ENCODE assay signal across 25 mouse cellular contexts in genomic region chr17:73489519-73489918, GRCm38 (mm10).
DNase-seq lines count a peak whose midpoint lies in the region; ATAC-seq lines count a peak whose summit lies in the region.
"Had no signal": no experiment of that assay in that cellular context is flagged by ENCODE, and none has a peak within 500 bp of the region (broad histone marks: within the 10 kb centered on the region; RNA-seq: fewer than 3 reads in every experiment).

No protein-coding gene starts in this region.

- H3K4me3 ChIP-seq in forebrain, embryonic 14.5 days (ENCODE audit: low read depth, low read length), result no peak overlapping the region
- H3K4me3 ChIP-seq in forebrain, embryonic 13.5 days, result no peak overlapping the region
- no peak overlapping the region for H3K4me3 ChIP-seq in hindbrain, embryonic 12.5 days
- no peak overlapping the region for H3K4me3 ChIP-seq in hindbrain, embryonic 10.5 days
- H3K4me3 ChIP-seq in midbrain, embryonic 13.5 days (replicated peaks), result no peak overlapping the region
- no peak overlapping the region for H3K4me3 ChIP-seq in midbrain, embryonic 10.5 days
- no peak overlapping the region for H3K4me3 ChIP-seq in neural tube, embryonic 14.5 days (ENCODE audit: low read depth, low read length)
- H3K4me3 ChIP-seq: heart, embryonic 15.5 days; limb, embryonic 10.5 days; liver, embryonic 15.5 days; lung, embryonic 15.5 days; megakaryocyte, embryonic 14.5 days had no signal

- WGBS in forebrain, embryonic 14.5 days, result 76% methylated on average over 4 of the region's 4 CpGs
- WGBS in forebrain, embryonic 13.5 days, result 71% methylated on average over 4 of the region's 4 CpGs
- WGBS in hindbrain, embryonic 12.5 days, result 69% methylated on average over 4 of the region's 4 CpGs
- 82% methylated on average over 4 of the region's 4 CpGs for WGBS in hindbrain, embryonic 10.5 days
- WGBS in midbrain, embryonic 13.5 days, result 51% methylated on average over 4 of the region's 4 CpGs
- WGBS in midbrain, embryonic 10.5 days, result 84% methylated on average over 4 of the region's 4 CpGs
- WGBS in neural tube, embryonic 14.5 days, result 33% methylated on average over 4 of the region's 4 CpGs

- peak; percentile 36 for DNase-seq in forebrain, embryonic 14.5 days (ENCODE audit: low spot score)
- no peak for DNase-seq in hindbrain, embryonic 10.5 days (ENCODE audit: low spot score)
- no peak for DNase-seq in midbrain, embryonic 10.5 days (ENCODE audit: low spot score)
- DNase-seq: adrenal gland, postnatal 10 days; cerebellum, adult 2 months; cerebellum, postnatal 25 days; gastrocnemius, postnatal 36 days; heart, postnatal 36 days; kidney, adult 8-10 months; kidney, postnatal 10 days; liver; lung, postnatal 36 days; right cerebral cortex, postnatal 14 days; thymus, adult 2 months; thymus, postnatal 4 days had no signal

- no peaks in the 10 kb centered on the region for H3K27me3 ChIP-seq in forebrain, embryonic 14.5 days (replicated peaks; ENCODE audit: control insufficient read depth, insufficient read depth, low read length)
- no peaks in the 10 kb centered on the region for H3K27me3 ChIP-seq in forebrain, embryonic 13.5 days
- no peaks in the 10 kb centered on the region for H3K27me3 ChIP-seq in hindbrain, embryonic 12.5 days
- H3K27me3 ChIP-seq in hindbrain, embryonic 10.5 days (ENCODE audit: insufficient read depth, poor library complexity, severe bottlenecking), result no peaks in the 10 kb centered on the region
- no peaks in the 10 kb centered on the region for H3K27me3 ChIP-seq in midbrain, embryonic 13.5 days
- H3K27me3 ChIP-seq in midbrain, embryonic 10.5 days (ENCODE audit: low read depth, poor library complexity, severe bottlenecking), result no peaks in the 10 kb centered on the region
- no peaks in the 10 kb centered on the region for H3K27me3 ChIP-seq in neural tube, embryonic 14.5 days (ENCODE audit: control insufficient read depth, insufficient read depth, low read length)
- H3K27me3 ChIP-seq: liver, embryonic 15.5 days; lung, embryonic 15.5 days; megakaryocyte, embryonic 14.5 days had no signal

- peaks cover 5% of the 10 kb centered on the region for H3K4me1 ChIP-seq in forebrain, embryonic 14.5 days (ENCODE audit: control insufficient read depth, insufficient read depth, low read length)
- H3K4me1 ChIP-seq in forebrain, embryonic 13.5 days, result peaks cover 12% of the 10 kb centered on the region
- 0 out of 2 replicates have a peak, but pooled peaks cover 7% of the 10 kb centered on the region for H3K4me1 ChIP-seq in hindbrain, embryonic 12.5 days
- H3K4me1 ChIP-seq in hindbrain, embryonic 10.5 days (replicated peaks), result peaks cover 5% of the 10 kb centered on the region; the same call in 1 of the 2 replicates
- H3K4me1 ChIP-seq in midbrain, embryonic 13.5 days (replicated peaks), result peaks cover 29% of the 10 kb centered on the region
- peaks cover 8% of the 10 kb centered on the region; the same call in 1 of the 2 replicates for H3K4me1 ChIP-seq in midbrain, embryonic 10.5 days
- H3K4me1 ChIP-seq in neural tube, embryonic 14.5 days (ENCODE audit: control insufficient read depth, insufficient read depth, low read length), result peaks cover 17% of the 10 kb centered on the region
- H3K4me1 ChIP-seq: heart, embryonic 15.5 days; limb, embryonic 10.5 days; liver, embryonic 15.5 days; lung, embryonic 15.5 days; megakaryocyte, embryonic 14.5 days had no signal

- H3K9me3 ChIP-seq in forebrain, embryonic 14.5 days (replicated peaks; ENCODE audit: control insufficient read depth, low read length), result no peaks in the 10 kb centered on the region
- H3K9me3 ChIP-seq in forebrain, embryonic 13.5 days (replicated peaks), result no peaks in the 10 kb centered on the region
- H3K9me3 ChIP-seq in hindbrain, embryonic 12.5 days (replicated peaks), result no peaks in the 10 kb centered on the region
- H3K9me3 ChIP-seq in hindbrain, embryonic 10.5 days, result no peaks in the 10 kb centered on the region
- no peaks in the 10 kb centered on the region for H3K9me3 ChIP-seq in midbrain, embryonic 13.5 days
- H3K9me3 ChIP-seq in midbrain, embryonic 10.5 days (replicated peaks), result no peaks in the 10 kb centered on the region
- H3K9me3 ChIP-seq in neural tube, embryonic 14.5 days (ENCODE audit: control insufficient read depth, low read length), result no peaks in the 10 kb centered on the region
- H3K9me3 ChIP-seq: heart, embryonic 15.5 days; limb, embryonic 10.5 days; liver, embryonic 15.5 days; lung, embryonic 15.5 days; megakaryocyte, embryonic 14.5 days had no signal

- ATAC-seq in forebrain, embryonic 14.5 days, result no peak
- ATAC-seq in forebrain, embryonic 13.5 days, result no peak
- ATAC-seq in hindbrain, embryonic 12.5 days (ENCODE audit: low FRiP score), result no peak
- peak; percentile 11; the same call in 1 of the 2 replicates for ATAC-seq in midbrain, embryonic 13.5 days
- no peak for ATAC-seq in neural tube, embryonic 14.5 days (ENCODE audit: low read depth)

- no peak overlapping the region for H3K9ac ChIP-seq in forebrain, embryonic 14.5 days (ENCODE audit: low read length)
- no peak overlapping the region for H3K9ac ChIP-seq in forebrain, embryonic 13.5 days
- H3K9ac ChIP-seq in hindbrain, embryonic 12.5 days, result no peak overlapping the region
- no peak overlapping the region for H3K9ac ChIP-seq in midbrain, embryonic 13.5 days (replicated peaks)
- H3K9ac ChIP-seq in neural tube, embryonic 14.5 days (replicated peaks; ENCODE audit: low read depth, low read length), result no peak overlapping the region
- H3K9ac ChIP-seq: heart, embryonic 15.5 days; liver, embryonic 15.5 days; lung, embryonic 15.5 days had no signal

- no peak overlapping the region for H3K27ac ChIP-seq in forebrain, embryonic 14.5 days (ENCODE audit: low read depth, low read length)
- H3K27ac ChIP-seq in forebrain, embryonic 13.5 days, result no peak overlapping the region
- 0 out of 2 replicates have a peak overlapping the region, but pooled peaks have one; percentile 1 for H3K27ac ChIP-seq in hindbrain, embryonic 12.5 days
- H3K27ac ChIP-seq in hindbrain, embryonic 10.5 days, result no peak overlapping the region
- H3K27ac ChIP-seq in midbrain, embryonic 13.5 days, result peak overlapping the region; percentile 45
- H3K27ac ChIP-seq in midbrain, embryonic 10.5 days (replicated peaks), result no peak overlapping the region
- H3K27ac ChIP-seq in neural tube, embryonic 14.5 days (ENCODE audit: low read depth, low read length), result peak overlapping the region; percentile 66; the same call in 1 of the 2 replicates
- H3K27ac ChIP-seq: heart, embryonic 15.5 days; limb, embryonic 10.5 days; liver, embryonic 15.5 days; lung, embryonic 15.5 days; stomach, postnatal 0 days had no signal

- H3K36me3 ChIP-seq in forebrain, embryonic 14.5 days (ENCODE audit: control insufficient read depth, insufficient read depth, low read length), result no peaks in the 10 kb centered on the region
- H3K36me3 ChIP-seq in forebrain, embryonic 13.5 days (ENCODE audit: poor library complexity, severe bottlenecking), result no peaks in the 10 kb centered on the region
- no peaks in the 10 kb centered on the region for H3K36me3 ChIP-seq in hindbrain, embryonic 12.5 days
- H3K36me3 ChIP-seq in hindbrain, embryonic 10.5 days, result no peaks in the 10 kb centered on the region
- H3K36me3 ChIP-seq in midbrain, embryonic 13.5 days, result 0 out of 2 replicates have a peak, but pooled peaks cover 3% of the 10 kb centered on the region
- no peaks in the 10 kb centered on the region for H3K36me3 ChIP-seq in midbrain, embryonic 10.5 days
- no peaks in the 10 kb centered on the region for H3K36me3 ChIP-seq in neural tube, embryonic 14.5 days (ENCODE audit: control insufficient read depth, insufficient read depth, low read length)
- H3K36me3 ChIP-seq: heart, embryonic 15.5 days; limb, embryonic 10.5 days; liver, embryonic 15.5 days; lung, embryonic 15.5 days had no signal

- no peak overlapping the region for H3K4me2 ChIP-seq in forebrain, embryonic 14.5 days (ENCODE audit: low read length)
- no peak overlapping the region for H3K4me2 ChIP-seq in forebrain, embryonic 13.5 days
- no peak overlapping the region for H3K4me2 ChIP-seq in hindbrain, embryonic 12.5 days (replicated peaks)
- no peak overlapping the region for H3K4me2 ChIP-seq in midbrain, embryonic 13.5 days (replicated peaks)
- no peak overlapping the region for H3K4me2 ChIP-seq in neural tube, embryonic 14.5 days (ENCODE audit: low read depth, low read length)
- H3K4me2 ChIP-seq: heart, embryonic 15.5 days; liver, embryonic 15.5 days; lung, embryonic 15.5 days had no signal

Comparison
In these comparisons a context has a peak if more than half of its experiments do, and no peak if none do; other contexts are left out.
1. H3K27ac ChIP-seq: peak in hindbrain, embryonic 12.5 days (single experiment), midbrain, embryonic 13.5 days (single experiment) and neural tube, embryonic 14.5 days (single experiment); none in forebrain, embryonic 14.5 days (single experiment), forebrain, embryonic 13.5 days (single experiment), hindbrain, embryonic 10.5 days (single experiment) and midbrain, embryonic 10.5 days (single experiment).